23 mouse cellular contexts compared by ENCODE assay signal in genomic region chr12:85134043-85134794, GRCm38 (mm10). TPM values are rescaled to one million over a fixed set of nuclear protein-coding genes. Genes with fewer than 3 reads are reported as not detected.
"Had no signal": no experiment of that assay in that cellular context is flagged by ENCODE, and none has a peak within 500 bp of the region (broad histone marks: within the 10 kb centered on the region; RNA-seq: fewer than 3 reads in every experiment).

No protein-coding gene starts in this region.

- H3K9ac ChIP-seq: heart, embryonic 12.5 days; hindbrain, embryonic 12.5 days; hindbrain, embryonic 14.5 days; intestine, embryonic 15.5 days; limb, embryonic 13.5 days; limb, embryonic 15.5 days; liver, embryonic 12.5 days had no signal

- H3K27ac ChIP-seq: heart, adult 2 months; hindbrain, embryonic 12.5 days; hindbrain, embryonic 14.5 days; intestine, embryonic 15.5 days; limb, embryonic 13.5 days; limb, embryonic 15.5 days; liver, embryonic 12.5 days had no signal

- ATAC-seq: hindbrain, embryonic 16.5 days; inflammation-experienced regulatory T-cells, adult 6 months; intestine, embryonic 15.5 days; intestine, postnatal 0 days; liver, embryonic 12.5 days had no signal

- H3K4me1 ChIP-seq: hindbrain, embryonic 12.5 days; limb, embryonic 13.5 days had no signal

- H3K4me2 ChIP-seq: heart, embryonic 12.5 days; hindbrain, embryonic 12.5 days; hindbrain, embryonic 14.5 days; intestine, embryonic 15.5 days; limb, embryonic 13.5 days; limb, embryonic 15.5 days; liver, embryonic 12.5 days had no signal

- H3K9me3 ChIP-seq: heart, embryonic 12.5 days; hindbrain, embryonic 10.5 days; hindbrain, embryonic 12.5 days; intestine, embryonic 15.5 days; limb, embryonic 13.5 days; limb, embryonic 15.5 days; liver, embryonic 12.5 days had no signal

- H3K27me3 ChIP-seq: hindbrain, embryonic 12.5 days; intestine, embryonic 15.5 days; limb, embryonic 15.5 days had no signal

- H3K4me3 ChIP-seq: heart, adult 2 months; heart, embryonic 12.5 days; hindbrain, embryonic 10.5 days; hindbrain, embryonic 12.5 days; intestine, embryonic 15.5 days; limb, embryonic 13.5 days; limb, embryonic 15.5 days; liver, embryonic 12.5 days had no signal

- DNase-seq: gastrocnemius, postnatal 10 days; gastrocnemius, postnatal 25 days; heart, adult 2 months; heart, postnatal 10 days; heart, postnatal 4 days; kidney, adult 18-20 months; kidney, adult 8-10 months; kidney, postnatal 10 days; kidney, postnatal 25 days; left cerebral cortex, postnatal 4 days had no signal

RNA-seq across cellular contexts. Expression of gene Rps6kl1, which starts 16.8 kb away (rescaled TPM):
- total RNA-seq: granulocyte monocyte progenitor cell, adult 5-6 weeks had no signal

RNA-seq across cellular contexts. Expression of gene Pgf, which starts 43.4 kb away (rescaled TPM):
- total RNA-seq: granulocyte monocyte progenitor cell, adult 5-6 weeks; liver, adult 2 months had no signal
- polyA plus RNA-seq: inflammation-experienced regulatory T-cells, adult 6 months; liver, adult 2 months had no signal
